Mouse (Mus musculus) hindbrain, postnatal 0 days (tissue): Measurements from ENCODE around the gene Myo1a. TPM values are rescaled to one million over a fixed set of nuclear protein-coding genes. Genes with fewer than 3 reads are reported as not detected.

Source experiments
- ATAC-seq: fragments of 200-750 bp; cut with Nextera tagmentation; 2 replicates; pipeline ENCODE4 v1.8.0; 2017; ENCODE audit warnings: mild to moderate bottlenecking, moderate TSS enrichment, moderate library complexity
- DNase-seq: peaks from one replicate; pipeline ENCODE4 v3.0.0-alpha.2; 2015; ENCODE audit warnings: low spot score
- H3K27ac ChIP-seq: fragments of 300-500 bp; sonication (generic); 2 replicates; pipeline ENCODE4 v1.5.1; 2014; ENCODE audit warnings: mild to moderate bottlenecking
- H3K27me3 ChIP-seq: fragments of 300-500 bp; sonication (generic); 2 replicates; pipeline ENCODE4 v1.6.1; 2014; ENCODE audit warnings: low read length, mixed read lengths; ENCODE audit not compliant: insufficient read depth
- H3K36me3 ChIP-seq: fragments of 300-500 bp; sonication (generic); 2 replicates; pipeline ENCODE4 v1.6.1; 2014; ENCODE audit warnings: low read length, mixed read lengths; ENCODE audit not compliant: insufficient read depth
- H3K4me1 ChIP-seq: fragments of 300-500 bp; sonication (generic); 2 replicates; pipeline ENCODE4 v1.6.1; 2014; ENCODE audit warnings: antibody characterized with exemption, low read length, mixed read lengths; ENCODE audit not compliant: insufficient read depth
- H3K4me2 ChIP-seq: fragments of 300-500 bp; sonication (generic); 2 replicates; pipeline ENCODE4 v1.6.1; 2014; ENCODE audit warnings: low read depth, mild to moderate bottlenecking, low read length, moderate library complexity, mixed read lengths
- H3K4me3 ChIP-seq: fragments of 300-500 bp; sonication (generic); 2 replicates; pipeline ENCODE4 v1.5.1; 2014; ENCODE audit warnings: low read length
- H3K9ac ChIP-seq: fragments of 300-500 bp; sonication (generic); replicated peaks from 2 replicates; pipeline ENCODE4 v1.6.1; 2014; ENCODE audit warnings: mild to moderate bottlenecking, low read length, moderate library complexity, mixed read lengths
- H3K9me3 ChIP-seq: fragments of 300-500 bp; sonication (generic); 2 replicates; pipeline ENCODE4 v1.6.1; 2016; ENCODE audit warnings: low read length, mixed read lengths
- CTCF ChIP-seq: IDR thresholded peaks from 2 replicates; pipeline ENCODE4 v1.5.1; 2016; ENCODE audit warnings: antibody characterized with exemption, control low read depth, low read depth
- WGBS: fragments of 180-500 bp; shearing (Covaris S2); extraction: QIAGEN DNeasy Blood & Tissue Kit; methylation state at CpG from one replicate; pipeline ENCODE4 v1.1.7; 2014; 5-methylcytosine and 5-hydroxymethylcytosine counted together
- polyA plus RNA-seq: library from polyadenylated mRNA; unstranded; fragments of >200 nt; fragmentation: Nextera tagmentation; extraction: Ambion mirVana; gene quantifications from 2 replicates; pipeline ENCODE4 v1.2.1, GENCODE M21; 2015
- total RNA-seq: library from RNA; depleted of rRNA; stranded (reverse); fragments of >200 nt; gene quantifications from 2 replicates; pipeline ENCODE4 v1.2.3, GENCODE M21; 2014

Gene Myo1a
- total and polyA plus RNA-seq, 2 experiments from 2014 or later = 0.21 to 0.53 TPM

DNA sequence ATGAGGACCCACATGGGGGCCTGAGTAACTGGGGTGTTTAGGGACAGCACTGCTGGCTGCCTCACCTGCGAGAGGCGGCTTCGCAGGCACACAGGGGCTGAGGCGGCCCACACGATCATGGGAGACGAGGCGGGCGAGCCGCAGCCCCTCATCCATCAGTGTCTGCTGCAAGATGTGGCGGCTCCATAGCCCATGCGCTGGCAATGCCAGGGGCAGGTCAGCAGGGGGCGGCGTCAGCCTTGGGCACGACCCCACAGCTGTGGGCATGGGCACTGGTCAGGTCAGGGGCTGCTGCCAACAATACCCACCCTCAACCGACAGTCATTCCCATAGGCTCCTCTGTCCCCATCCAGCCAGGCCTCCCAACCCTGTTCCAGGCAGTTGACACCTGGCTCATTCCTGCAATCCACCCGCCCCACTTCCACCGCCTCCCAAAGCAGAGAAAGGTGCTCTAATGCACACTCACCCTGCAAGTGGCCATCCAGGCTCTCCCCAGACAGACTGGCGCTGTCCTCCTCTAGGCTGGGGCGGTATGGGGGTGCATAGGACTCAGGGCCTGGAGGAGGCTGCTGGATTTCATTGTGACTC, 42.2 kb upstream of the Myo1a start:
- H3K9ac ChIP-seq = no peak overlapping the region
- H3K4me2 ChIP-seq = peak overlapping the region; percentile 54
- no peaks in the 10 kb centered on the region for H3K36me3 ChIP-seq
- WGBS = 16% methylated on average over 19 of the region's 19 CpGs
- peaks cover 11% of the 10 kb centered on the region for H3K27me3 ChIP-seq
- TF ChIP-seq CTCF = peak; percentile 42
- ATAC-seq (no peak), DNase-seq (peak; percentile 51)
- H3K27ac ChIP-seq = peak overlapping the region; percentile 8; the same call in 1 of the 2 replicates
- H3K4me3 ChIP-seq = no peak overlapping the region; the same call in 1 of the 2 replicates
- H3K9me3 ChIP-seq = no peaks in the 10 kb centered on the region
- H3K4me1 ChIP-seq = peaks cover 5% of the 10 kb centered on the region; the same call in 1 of the 2 replicates

DNA sequence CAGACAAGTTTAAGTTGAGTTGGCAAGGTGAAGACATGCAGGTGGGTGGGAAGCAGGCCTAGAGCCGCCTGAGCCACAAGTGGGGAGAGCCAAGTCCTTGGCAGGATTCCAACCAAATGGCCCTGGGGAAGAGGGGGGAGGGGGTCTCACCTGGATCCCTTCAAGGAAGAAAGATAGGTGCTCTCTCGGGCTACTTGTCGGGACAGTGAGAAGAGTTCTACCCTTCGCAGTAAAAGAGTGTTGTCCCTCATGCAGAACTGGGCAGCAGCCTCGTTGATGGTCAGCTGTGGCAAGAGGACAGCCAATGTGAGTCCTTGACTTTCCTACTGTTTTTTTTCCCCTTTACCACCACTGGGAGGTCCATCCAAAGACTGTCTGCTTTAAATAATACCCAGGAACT, 41.4 kb upstream of the Myo1a start:
- no peak for TF ChIP-seq CTCF
- Histone ChIP-seq H3K9me3 (no peaks in the 10 kb centered on the region), H3K9ac (no peak overlapping the region), H3K27ac (no peak overlapping the region), H3K4me3 (no peak overlapping the region), H3K27me3 (peaks cover 11% of the 10 kb centered on the region), H3K4me1 (peaks cover 9% of the 10 kb centered on the region), H3K4me2 (no peak overlapping the region), H3K36me3 (no peaks in the 10 kb centered on the region)
- no peak for DNase-seq
- no peak for ATAC-seq
- 29% methylated on average over 5 of the region's 5 CpGs for WGBS

DNA sequence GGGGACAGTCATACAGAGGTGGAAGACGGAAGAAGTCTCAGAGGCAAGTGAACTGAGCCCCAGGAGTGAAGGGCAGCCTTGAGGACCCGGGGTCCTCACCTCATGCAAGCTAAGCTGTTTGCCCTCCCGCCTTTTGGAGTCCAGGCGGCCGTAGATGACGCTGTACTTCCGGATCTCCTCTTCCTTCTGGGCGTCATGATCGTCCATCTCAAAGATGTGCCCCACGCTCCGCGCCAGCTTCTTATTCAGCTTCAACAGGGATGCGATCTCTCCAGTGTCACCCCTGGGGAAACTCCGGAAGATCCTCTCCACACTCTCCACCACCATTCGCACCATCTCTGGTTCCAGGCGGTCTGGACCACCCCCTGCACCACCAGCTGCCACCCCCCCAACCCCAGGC, 40.8 kb upstream of the Myo1a start:
- DNase-seq (no peak), ATAC-seq (no peak)
- peaks cover 9% of the 10 kb centered on the region for H3K4me1 ChIP-seq
- WGBS = 23% methylated on average over 16 of the region's 16 CpGs
- no peak overlapping the region for H3K27ac ChIP-seq
- no peak for TF ChIP-seq CTCF
- H3K9ac ChIP-seq = no peak overlapping the region
- H3K27me3 ChIP-seq = peaks cover 11% of the 10 kb centered on the region
- no peaks in the 10 kb centered on the region for H3K36me3 ChIP-seq
- no peak overlapping the region for H3K4me3 ChIP-seq
- no peaks in the 10 kb centered on the region for H3K9me3 ChIP-seq
- H3K4me2 ChIP-seq = no peak overlapping the region

DNA sequence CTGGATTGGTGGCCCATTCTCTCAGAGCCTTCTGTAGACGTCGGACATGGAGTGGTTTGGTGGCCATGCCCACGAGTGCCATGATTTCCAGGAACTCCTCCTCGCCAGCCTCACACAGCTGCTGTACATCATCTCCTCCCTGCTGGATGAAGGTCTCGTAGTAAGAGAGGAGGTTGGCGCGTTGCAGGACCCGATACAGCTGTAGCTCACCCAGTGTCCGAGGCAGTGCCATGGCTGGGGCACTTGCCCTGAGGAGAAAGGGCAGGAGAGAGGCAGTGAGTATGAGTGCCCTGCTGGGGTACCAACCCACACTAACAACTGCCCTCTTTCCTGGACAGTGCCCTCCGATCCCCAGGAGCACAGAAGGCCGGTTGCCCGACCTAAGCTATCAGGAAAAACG, 40.1 kb upstream of the Myo1a start:
- DNase-seq = no peak

DNA sequence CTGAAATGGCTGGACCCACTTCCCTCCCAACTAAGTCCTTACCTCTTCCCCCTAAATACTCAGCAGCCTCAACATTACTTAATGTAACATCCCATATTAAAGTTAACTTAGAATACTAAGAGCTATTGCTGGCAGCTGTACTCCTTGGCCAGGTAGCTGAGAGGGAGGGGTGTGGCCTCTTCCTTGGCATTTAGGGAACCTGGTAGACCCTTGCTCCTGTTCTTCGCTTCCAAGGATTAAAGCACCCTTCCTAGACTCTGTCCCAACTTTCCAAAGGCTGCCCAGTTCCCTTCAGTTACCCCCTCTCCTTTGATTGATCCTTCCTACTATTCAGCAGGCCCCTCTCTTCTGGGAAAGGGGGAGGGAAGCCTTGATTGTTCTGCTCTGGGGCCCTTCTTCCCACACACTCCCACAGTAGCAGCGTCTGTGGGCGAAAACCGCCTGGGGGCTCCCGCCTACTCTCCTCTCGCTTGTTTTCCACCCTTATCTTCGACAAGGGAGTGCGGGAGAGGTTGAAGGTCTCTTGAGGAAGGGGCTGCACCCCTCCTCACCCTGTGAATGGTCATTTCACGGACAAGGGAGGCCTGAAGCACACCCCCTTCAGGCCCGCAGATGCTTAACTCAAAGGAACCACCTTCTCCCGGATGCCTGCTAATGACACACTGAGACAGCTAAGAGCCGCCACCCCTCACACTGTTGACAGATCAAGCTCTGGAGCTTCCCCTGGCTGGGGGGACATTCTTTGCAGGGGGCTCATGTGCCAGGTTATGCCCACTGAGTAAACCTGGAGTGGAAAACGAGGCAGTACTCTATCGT, 39.4 kb upstream of the Myo1a start:
- H3K4me3 ChIP-seq = peak overlapping the region; percentile 56
- H3K27me3 ChIP-seq = peaks cover 11% of the 10 kb centered on the region
- H3K9me3 ChIP-seq = no peaks in the 10 kb centered on the region
- DNase-seq = no peak
- H3K4me1 ChIP-seq = peaks cover 9% of the 10 kb centered on the region
- peak overlapping the region; percentile 90 for H3K4me2 ChIP-seq
- H3K27ac ChIP-seq = peak overlapping the region; percentile 78; the same call in 1 of the 2 replicates
- WGBS = 10% methylated on average over 14 of the region's 14 CpGs
- H3K36me3 ChIP-seq = no peaks in the 10 kb centered on the region
- peak overlapping the region; percentile 59; the same call in 1 of the 2 replicates for H3K9ac ChIP-seq
- ATAC-seq = no peak
- peak; percentile 13; the same call in 1 of the 2 replicates for TF ChIP-seq CTCF

More for the DNA sequence above, 40.1 kb upstream of the Myo1a start:
- no peak for ATAC-seq
- no peak overlapping the region for H3K27ac ChIP-seq
- peaks cover 11% of the 10 kb centered on the region for H3K27me3 ChIP-seq
- 32% methylated on average over 13 of the region's 13 CpGs for WGBS
- peak overlapping the region; percentile 13; the same call in 1 of the 2 replicates for H3K4me2 ChIP-seq
- TF ChIP-seq CTCF = no peak
- H3K9me3 ChIP-seq = no peaks in the 10 kb centered on the region
- H3K4me1 ChIP-seq = peaks cover 9% of the 10 kb centered on the region
- H3K4me3 ChIP-seq = no peak overlapping the region
- H3K9ac ChIP-seq = no peak overlapping the region
- H3K36me3 ChIP-seq = no peaks in the 10 kb centered on the region

DNA sequence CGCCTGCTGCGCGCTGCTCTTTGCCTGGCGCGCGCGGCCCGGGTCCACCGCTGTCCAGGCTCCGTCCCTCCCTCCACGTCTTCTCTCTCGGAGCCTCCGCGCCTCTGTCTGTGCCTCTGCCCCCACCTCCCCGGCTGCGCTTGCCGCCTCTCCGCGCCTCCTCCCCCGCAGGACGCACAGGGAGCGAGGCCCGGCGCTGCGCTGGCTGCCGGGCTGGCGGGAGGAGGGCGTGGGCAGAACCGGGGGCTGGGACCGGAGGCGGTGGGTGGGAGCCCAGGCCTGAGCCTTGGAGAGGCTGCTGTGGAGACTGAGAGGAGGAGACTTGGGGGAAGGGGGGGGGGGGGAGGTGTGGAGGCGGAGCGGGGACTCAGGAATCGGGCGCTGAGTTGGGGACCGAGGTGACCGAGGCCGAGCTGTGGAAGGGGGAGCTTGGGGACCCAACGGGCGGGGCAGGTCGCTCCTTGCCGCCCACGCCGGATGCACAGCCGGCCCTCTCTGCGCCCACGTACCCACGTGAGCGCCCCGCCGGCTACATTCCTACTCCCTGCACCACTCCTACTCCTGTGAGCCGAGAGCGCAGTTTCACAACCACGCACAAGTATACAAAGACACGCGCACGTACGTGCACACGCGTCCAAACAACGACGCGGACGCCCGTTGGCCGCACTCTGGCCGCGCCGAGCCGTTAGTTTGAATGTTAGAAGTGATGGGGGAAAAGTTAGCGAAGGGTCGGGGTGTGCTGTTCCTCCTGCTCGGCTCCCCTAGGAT, 38.3 kb upstream of the Myo1a start, which contains the start of gene Nemp1:
Gene Nemp1 (plus strand): TSS at position 401 of the 768 bp plus-strand sequence.
- H3K27ac ChIP-seq = peak within 1 kb of the TSS; percentile 78
- no peak for TF ChIP-seq CTCF
- peaks cover 11% of the 10 kb centered on the region for H3K27me3 ChIP-seq
- under 1% methylated on average over 63 of the region's 73 CpGs for WGBS
- no peaks in the 10 kb centered on the region for H3K9me3 ChIP-seq
- H3K9ac ChIP-seq = peak within 1 kb of the TSS; percentile 59
- H3K4me3 ChIP-seq = peak within 1 kb of the TSS; percentile 56
- DNase-seq = peak; percentile 65
- H3K4me1 ChIP-seq = peaks cover 9% of the 10 kb centered on the region
- no peaks in the 10 kb centered on the region for H3K36me3 ChIP-seq
- H3K4me2 ChIP-seq = peak within 1 kb of the TSS; percentile 90
- peak; percentile 63 for ATAC-seq
